In the genomic region with DNA sequence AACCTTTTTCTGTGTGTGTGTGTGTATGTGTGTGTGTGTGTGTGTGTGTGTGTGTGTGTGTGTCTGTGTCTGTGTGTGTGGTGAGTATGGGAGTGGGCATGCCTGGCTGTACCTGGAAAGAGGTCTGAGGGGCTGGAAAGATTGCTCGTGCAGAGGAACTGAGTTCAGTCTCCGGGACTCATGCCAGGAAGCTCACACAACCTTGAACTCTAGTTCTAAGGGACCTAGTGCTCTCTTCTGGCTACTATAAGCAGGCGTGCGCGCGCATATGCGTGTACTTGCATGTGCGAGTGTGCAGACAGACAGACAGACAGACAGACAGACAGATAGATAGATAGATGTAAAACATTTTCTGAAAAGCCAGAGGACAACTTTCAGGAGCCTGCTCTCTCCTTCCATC, we compare ENCODE assay signal across 21 mouse cellular contexts. TPM values are rescaled to one million over a fixed set of nuclear protein-coding genes. Genes with fewer than 3 reads are reported as not detected.
DNase-seq lines count a peak whose midpoint lies in the region; ATAC-seq and TF ChIP-seq lines count a peak whose summit lies in the region.
"Had no signal": no experiment of that assay in that cellular context is flagged by ENCODE, and none has a peak within 500 bp of the region (broad histone marks: within the 10 kb centered on the region; RNA-seq: fewer than 3 reads in every experiment).

No protein-coding gene starts in this region.

- H3K4me1 ChIP-seq in testis, adult 2 months (ENCODE audit: control insufficient read depth, insufficient read depth, low read length) = no peaks in the 10 kb centered on the region; the same call in 1 of the 2 replicates
- H3K4me1 ChIP-seq in liver, embryonic 12.5 days = no peaks in the 10 kb centered on the region
- H3K4me1 ChIP-seq: hindbrain, embryonic 12.5 days had no signal

- TF ChIP-seq POLR2A in testis, adult 2 months (IDR thresholded peaks at IDR 0.05; ENCODE audit: control insufficient read depth, low read depth, low read length) = no peak

- intact Hi-C loops in heart, postnatal 10 days (cut with DNase I) = no loop called here
- intact Hi-C loops in left cerebral cortex, postnatal 14 days (cut with DNase I) = no loop called here

- H3K27ac ChIP-seq in testis, adult 2 months (ENCODE audit: control insufficient read depth, insufficient read depth, low read depth, low read length) = no peak overlapping the region
- no peak overlapping the region for H3K27ac ChIP-seq in liver, embryonic 12.5 days
- H3K27ac ChIP-seq: embryonic facial prominence, embryonic 13.5 days; forebrain, embryonic 12.5 days; hindbrain, embryonic 12.5 days had no signal

- DNase-seq in heart, adult 11 months = peak; percentile 55
- DNase-seq in heart, postnatal 10 days = no peak
- peak; percentile 59 for DNase-seq in adrenal gland, postnatal 10 days
- no peak for DNase-seq in left cerebral cortex, postnatal 14 days (ENCODE audit: low spot score in 2 of 2)
- no peak for DNase-seq in layer of hippocampus, postnatal 25 days (ENCODE audit: extremely low spot score in 1 of 2, low spot score in 1 of 2)
- DNase-seq: cerebellum, adult 11-12 months; cerebellum, adult 9-11 months; cerebellum, postnatal 36 days; gastrocnemius, postnatal 10 days; heart, postnatal 36 days had no signal

- no peak for TF ChIP-seq CTCF in testis, adult 2 months (IDR thresholded peaks at IDR 0.05; ENCODE audit: control insufficient read depth, insufficient read depth, insufficient replicate concordance, low read depth, low read length)

- H3K36me3 ChIP-seq in testis, adult 2 months (ENCODE audit: control insufficient read depth, insufficient read depth, low read length) = no peaks in the 10 kb centered on the region; the same call in 1 of the 2 replicates
- H3K36me3 ChIP-seq in liver, embryonic 12.5 days = peaks cover 36% of the 10 kb centered on the region

- WGBS in liver, embryonic 12.5 days (ENCODE audit: insufficient replicate concordance) = 83% methylated on average over 8 of the region's 8 CpGs

- no peak overlapping the region for H3K4me2 ChIP-seq in liver, embryonic 12.5 days
- H3K4me2 ChIP-seq: embryonic facial prominence, embryonic 13.5 days; forebrain, embryonic 12.5 days; heart, embryonic 12.5 days; hindbrain, embryonic 12.5 days had no signal

- no peak for ATAC-seq in liver, embryonic 12.5 days
- ATAC-seq: activated CD4-positive, CD25-positive, alpha-beta regulatory T cell, adult 4 months; forebrain, embryonic 16.5 days; hindbrain, embryonic 16.5 days; inflammation-experienced regulatory T-cells, adult 6 months; Patski had no signal

- H3K9ac ChIP-seq in liver, embryonic 12.5 days = no peak overlapping the region
- H3K9ac ChIP-seq: embryonic facial prominence, embryonic 13.5 days; forebrain, embryonic 12.5 days; heart, embryonic 12.5 days; hindbrain, embryonic 12.5 days had no signal

- peak overlapping the region; percentile 9 for H3K4me3 ChIP-seq in testis, adult 2 months (ENCODE audit: control insufficient read depth, low read depth, low read length)
- no peak overlapping the region for H3K4me3 ChIP-seq in liver, embryonic 12.5 days
- H3K4me3 ChIP-seq: embryonic facial prominence, embryonic 13.5 days; forebrain, embryonic 12.5 days; heart, embryonic 12.5 days; hindbrain, embryonic 12.5 days had no signal

- no peaks in the 10 kb centered on the region for H3K9me3 ChIP-seq in liver, embryonic 12.5 days (replicated peaks)
- H3K9me3 ChIP-seq: embryonic facial prominence, embryonic 13.5 days; forebrain, embryonic 12.5 days; heart, embryonic 12.5 days; hindbrain, embryonic 12.5 days had no signal

- no peaks in the 10 kb centered on the region for H3K27me3 ChIP-seq in testis, adult 2 months (ENCODE audit: control insufficient read depth, insufficient read depth, low read length)
- H3K27me3 ChIP-seq in liver, embryonic 12.5 days (replicated peaks) = no peaks in the 10 kb centered on the region
- H3K27me3 ChIP-seq: embryonic facial prominence, embryonic 13.5 days; forebrain, embryonic 12.5 days; heart, embryonic 12.5 days; hindbrain, embryonic 12.5 days; Patski had no signal

RNA-seq across cellular contexts. Expression of gene Malsu1, which starts 42.6 kb away (rescaled TPM):
- 10 to 100 TPM; 33.1 to 35.1 TPM for total RNA-seq in heart, postnatal 10 days (2021)
- total RNA-seq in adrenal gland, postnatal 10 days (2021) = 10 to 100 TPM; 45.7 to 52.5 TPM
- 8.4 and 11.6 TPM in 2 replicates for polyA plus RNA-seq in testis, adult 2 months (2012; rRNA removed)
- 47.9 and 52.9 TPM in 2 replicates for polyA plus RNA-seq in liver, embryonic 12.5 days (2016; fragmentation: Nextera tagmentation; extraction: Ambion mirVana)
- total RNA-seq in left cerebral cortex, postnatal 14 days (2021) = 10 to 100 TPM; 25.8 to 26.9 TPM
- total RNA-seq in layer of hippocampus, postnatal 25 days (2021) = 10 to 100 TPM; 22.8 to 28.3 TPM

Comparison
In these comparisons a context has a peak if more than half of its experiments do, and no peak if none do; other contexts are left out.
1. DNase-seq: peak in heart, adult 11 months (single experiment) and adrenal gland, postnatal 10 days (single experiment); none in heart, postnatal 10 days (0 of 2), left cerebral cortex, postnatal 14 days (0 of 2) and layer of hippocampus, postnatal 25 days (0 of 2).